Mouse (Mus musculus): ENCODE measurements around the gene Ch25h.

Ch25h gene

DNA sequence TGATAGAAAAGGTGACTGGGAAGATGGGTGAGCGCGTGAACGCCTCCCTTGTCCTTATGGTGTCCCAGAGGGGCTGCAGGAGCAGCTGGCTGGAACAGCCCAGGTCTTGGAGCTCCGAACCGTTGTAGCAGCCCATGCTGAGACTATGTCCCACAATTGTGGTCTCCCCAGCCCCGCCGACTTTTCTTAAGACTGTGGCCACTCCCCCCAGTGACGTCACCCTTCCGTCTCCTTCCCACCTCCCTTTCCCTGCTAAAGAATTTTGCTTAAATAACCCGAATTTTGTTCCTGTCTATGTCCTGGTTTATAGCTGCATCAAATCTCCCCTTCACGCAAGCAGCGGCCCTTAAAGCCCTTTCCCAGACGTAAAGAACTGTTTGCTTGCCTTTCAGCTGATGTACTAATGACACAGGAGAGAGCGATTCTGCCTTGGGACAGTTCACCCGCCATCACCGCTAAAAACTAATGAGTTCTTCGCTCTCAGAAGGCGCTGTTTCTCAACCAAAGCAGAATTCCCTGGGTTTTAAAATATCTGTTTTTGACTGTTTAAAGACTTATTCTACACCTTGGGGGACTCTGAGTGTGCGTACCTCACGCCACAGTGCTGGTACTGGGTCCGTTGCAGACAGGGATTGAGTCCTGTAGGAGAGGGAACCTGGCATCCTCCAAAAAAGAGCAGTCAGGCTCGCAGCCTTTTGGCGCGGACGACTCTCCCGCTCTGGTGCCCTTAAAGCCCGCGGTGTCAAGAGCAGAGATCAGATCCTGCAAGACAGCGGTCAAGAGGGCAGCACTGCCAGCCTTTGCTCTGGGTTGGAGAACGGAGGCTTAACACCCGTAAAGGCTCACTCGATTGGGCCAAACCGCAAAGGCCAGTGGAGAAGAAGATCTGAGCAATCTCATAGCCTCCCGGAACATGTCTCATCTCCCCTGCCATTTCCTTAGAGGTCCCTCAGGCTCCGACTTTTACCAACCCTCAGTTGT is at the start of gene Ch25h:
Gene Ch25h, minus strand, starts transcription at position 174 of the 981 bp plus-strand sequence.
- DNase-seq = peak; percentile 41

DNA sequence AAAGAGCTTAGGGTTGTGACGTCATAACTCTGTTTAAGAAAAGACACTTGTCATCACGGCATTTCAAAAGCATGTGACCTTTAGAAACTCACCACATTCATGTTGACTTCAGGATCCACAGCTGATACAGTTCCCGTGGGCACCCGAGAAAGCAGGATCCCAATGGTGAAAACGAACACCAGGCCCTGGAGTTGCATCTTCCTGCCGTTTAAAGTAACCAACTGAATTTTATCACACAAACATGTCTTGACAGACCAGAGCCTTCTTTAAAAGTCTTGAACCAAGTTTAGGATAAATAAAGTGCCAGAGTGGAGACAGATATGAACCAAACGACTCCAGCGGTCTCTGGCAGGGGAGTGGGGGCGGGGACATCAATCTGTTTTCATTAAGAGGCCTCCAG is 49.7 kb upstream of the Ch25h start:
- DNase-seq = no peak

GRCm38 (mm10) chr19:34523106-34523725 is 48.3 kb upstream of the Ch25h start:
- DNase-seq = no peak

GRCm38 (mm10) chr19:34521978-34522377 is 47.0 kb upstream of the Ch25h start:
- DNase-seq = no peak

DNA sequence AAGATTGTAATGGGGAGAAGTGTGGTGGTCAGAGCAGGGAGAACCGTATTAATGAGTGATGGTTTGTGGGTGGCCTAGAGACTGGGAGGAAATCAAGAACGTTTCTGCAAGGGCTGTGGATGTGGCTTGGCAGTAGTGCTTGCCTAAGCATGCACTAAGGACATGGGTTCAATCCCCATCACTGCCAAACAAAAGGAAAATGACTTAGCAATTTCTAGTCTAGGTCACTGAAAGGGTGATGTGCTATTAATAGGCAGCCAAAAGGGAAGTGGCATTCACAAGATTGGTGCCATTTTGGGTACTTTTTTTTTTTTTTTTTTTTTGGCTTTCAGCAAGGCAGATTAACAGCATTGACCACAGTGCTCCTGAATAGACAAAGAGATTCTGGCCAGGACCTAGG is 46.4 kb upstream of the Ch25h start:
- DNase-seq = no peak

DNA sequence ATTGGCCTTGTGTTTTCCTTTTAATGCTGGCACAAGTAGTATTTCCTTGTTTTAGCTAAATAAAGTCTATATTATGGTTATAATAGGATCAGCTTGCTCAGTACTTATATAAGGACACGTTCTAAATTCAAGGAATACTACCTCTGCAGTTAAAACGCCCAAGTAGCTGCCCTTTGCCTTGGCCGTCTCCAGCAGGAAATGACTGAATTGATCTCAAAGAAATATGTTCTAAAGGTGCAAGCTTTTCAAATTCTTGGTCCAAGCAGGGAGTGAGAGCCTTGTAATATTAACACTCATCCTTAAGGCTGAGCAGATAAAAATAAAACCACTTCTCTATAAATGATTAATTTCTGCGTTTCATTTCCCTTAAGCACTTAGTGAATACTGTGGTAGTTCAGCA is 45.1 kb upstream of the Ch25h start:
- no peak for DNase-seq

- DNase-seq = no peak
Observed at GRCm38 (mm10) chr19:34519646-34520045, 44.7 kb upstream of the Ch25h start.

DNA sequence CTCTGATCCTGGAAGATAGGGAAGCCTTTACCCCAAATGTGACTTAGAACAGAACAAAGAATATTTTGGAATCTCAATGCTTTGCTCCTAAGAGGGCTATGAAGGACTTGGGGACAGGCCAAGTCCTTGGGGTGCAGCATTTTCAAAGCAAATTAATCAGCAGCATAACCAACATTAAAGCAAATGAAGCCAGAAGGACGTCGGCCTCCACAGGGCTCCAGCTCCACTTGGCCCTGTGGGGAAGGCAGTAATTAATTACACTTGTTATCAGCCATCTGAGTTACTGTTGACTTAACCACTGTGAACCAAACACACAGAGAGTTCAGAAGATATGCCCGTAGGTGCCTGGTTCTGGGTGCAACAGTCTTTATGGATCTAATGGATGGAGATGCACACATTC is 43.8 kb upstream of the Ch25h start:
- DNase-seq = no peak

- DNase-seq = no peak
Observed at GRCm38 (mm10) chr19:34517812-34518594, 43.0 kb upstream of the Ch25h start.

DNA sequence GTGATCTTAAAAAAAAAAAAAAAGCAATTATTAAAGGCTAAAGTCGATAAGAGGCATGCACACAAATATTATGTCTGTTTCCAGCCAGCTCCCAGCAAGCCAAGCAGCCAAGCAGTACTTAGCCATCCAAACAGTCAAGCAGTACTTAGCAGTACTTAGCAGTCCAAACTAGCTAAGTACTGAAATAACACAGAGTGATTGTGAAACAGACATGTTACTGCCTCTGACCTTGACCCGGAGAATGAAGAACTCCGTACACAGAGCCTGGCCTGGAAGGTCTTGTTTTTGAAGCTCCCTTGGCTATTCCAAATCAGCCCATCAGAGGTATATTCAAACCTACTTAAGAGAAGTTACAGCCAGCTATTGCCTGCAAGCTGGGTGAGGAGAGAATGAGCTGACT is 42.2 kb upstream of the Ch25h start:
- DNase-seq = peak; percentile 25

DNA sequence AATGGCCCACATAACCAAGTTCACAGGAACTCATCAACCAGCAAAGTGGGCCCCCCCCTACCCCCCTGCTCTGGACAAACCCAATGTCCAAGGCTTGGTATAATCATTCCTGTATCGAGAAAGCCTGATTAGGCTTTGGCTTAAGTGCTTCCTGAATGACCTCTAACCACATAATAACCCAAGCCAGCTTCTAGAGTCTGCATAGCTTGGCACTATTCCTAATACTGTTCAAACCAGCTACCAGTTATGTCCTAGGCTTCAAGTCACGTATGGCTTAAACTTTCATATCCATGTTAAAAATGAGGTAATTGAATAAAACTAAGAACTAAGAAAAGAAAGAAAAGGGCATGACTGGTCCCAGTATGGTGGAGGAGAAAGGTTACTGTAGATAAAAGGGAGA is 41.4 kb upstream of the Ch25h start:
- no peak for DNase-seq

- no peak for DNase-seq
Observed at GRCm38 (mm10) chr19:34515681-34516080, 40.7 kb upstream of the Ch25h start.

- DNase-seq = no peak
Observed at GRCm38 (mm10) chr19:34511528-34511927, 36.6 kb upstream of the Ch25h start.

DNA sequence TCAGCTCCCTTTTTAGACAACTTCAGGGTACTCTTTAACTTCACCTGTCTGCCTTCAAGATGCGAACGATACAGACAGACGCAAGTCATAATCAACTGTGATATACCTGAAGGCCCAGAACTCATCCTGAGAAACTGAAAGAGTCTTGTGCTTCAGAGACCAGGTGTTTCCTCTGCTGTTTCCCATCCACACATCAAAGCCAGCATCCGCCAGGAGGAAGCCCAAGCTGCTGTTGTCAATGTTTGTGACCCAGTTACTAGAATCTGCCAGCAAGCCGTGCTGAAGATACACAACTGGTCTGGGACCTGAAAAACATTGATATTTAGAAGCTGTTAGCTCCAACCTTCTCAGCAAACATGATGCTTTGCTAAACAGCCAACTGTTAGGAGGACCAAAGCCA is 35.8 kb upstream of the Ch25h start:
- DNase-seq = no peak

DNA sequence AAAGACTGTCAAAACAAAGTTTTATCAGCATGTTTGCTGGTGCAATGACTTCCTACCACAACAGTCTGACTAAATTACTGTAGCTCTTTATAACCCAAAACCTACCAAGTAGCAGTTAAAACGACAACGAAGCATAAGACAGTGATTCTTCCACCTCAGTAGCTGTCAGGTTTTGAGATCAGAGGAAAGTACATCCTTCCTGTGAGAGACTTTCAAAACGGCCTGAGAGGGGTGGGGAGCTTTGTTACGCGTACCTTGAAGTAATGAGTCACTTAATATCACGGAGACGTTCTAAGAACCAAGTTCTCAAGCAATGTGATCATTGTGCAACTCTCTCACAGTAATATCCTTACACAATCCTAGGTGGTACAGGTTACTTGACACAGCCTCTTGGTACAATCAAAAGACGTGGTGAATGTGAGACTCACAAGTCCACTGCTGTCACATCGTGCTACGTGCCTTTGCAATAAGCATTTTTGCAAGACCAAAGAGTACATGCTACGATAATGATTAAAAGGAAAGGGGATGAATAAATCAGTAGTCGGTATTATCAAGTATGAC is 30.3 kb upstream of the Ch25h start:
- no peak for DNase-seq

- peak; percentile 92 for DNase-seq
Observed at GRCm38 (mm10) chr19:34500763-34501162, 25.8 kb upstream of the Ch25h start.

DNA sequence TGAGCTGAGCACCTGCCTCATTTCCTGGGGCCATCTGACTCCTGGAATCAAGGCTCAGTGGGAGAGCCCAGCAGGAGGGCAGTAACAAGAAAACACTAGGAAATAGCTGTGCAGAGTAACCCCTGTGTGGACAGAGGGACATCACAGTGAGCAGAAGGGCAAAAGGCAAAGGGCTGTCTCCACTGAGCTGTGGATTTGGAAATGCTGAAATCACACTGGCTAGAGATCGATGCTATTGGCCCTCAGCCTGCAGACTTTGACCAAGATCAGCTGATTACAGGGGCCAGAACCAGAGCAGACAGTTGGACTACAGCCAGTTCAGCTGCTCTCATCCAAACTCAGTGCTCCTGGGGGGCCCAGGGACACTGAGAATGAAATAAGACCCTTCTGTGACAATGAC is 21.4 kb upstream of the Ch25h start:
- no peak for DNase-seq

- no peak for DNase-seq
Observed at GRCm38 (mm10) chr19:34493859-34494258, 18.9 kb upstream of the Ch25h start.

DNA sequence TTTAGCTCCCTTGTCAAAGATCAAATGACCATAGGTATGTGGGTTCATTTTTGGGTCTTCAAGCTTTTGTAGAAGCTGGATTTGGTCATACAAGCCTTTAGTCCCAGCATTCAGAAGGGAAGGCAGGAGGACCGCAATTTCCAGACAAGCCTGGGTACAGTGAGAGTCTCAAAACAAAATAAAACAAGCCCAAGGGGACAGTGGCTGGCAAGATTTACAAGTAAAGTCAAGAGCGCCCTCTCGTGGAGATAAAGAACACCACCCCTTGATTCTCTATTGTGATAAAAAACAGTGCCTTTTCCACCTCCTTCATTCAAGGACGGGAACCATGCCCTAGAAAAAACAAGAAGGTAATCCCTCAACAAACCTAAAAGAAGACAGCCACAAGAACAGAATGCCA is 8.6 kb upstream of the Ch25h start:
- peak; percentile 74 for DNase-seq

DNA sequence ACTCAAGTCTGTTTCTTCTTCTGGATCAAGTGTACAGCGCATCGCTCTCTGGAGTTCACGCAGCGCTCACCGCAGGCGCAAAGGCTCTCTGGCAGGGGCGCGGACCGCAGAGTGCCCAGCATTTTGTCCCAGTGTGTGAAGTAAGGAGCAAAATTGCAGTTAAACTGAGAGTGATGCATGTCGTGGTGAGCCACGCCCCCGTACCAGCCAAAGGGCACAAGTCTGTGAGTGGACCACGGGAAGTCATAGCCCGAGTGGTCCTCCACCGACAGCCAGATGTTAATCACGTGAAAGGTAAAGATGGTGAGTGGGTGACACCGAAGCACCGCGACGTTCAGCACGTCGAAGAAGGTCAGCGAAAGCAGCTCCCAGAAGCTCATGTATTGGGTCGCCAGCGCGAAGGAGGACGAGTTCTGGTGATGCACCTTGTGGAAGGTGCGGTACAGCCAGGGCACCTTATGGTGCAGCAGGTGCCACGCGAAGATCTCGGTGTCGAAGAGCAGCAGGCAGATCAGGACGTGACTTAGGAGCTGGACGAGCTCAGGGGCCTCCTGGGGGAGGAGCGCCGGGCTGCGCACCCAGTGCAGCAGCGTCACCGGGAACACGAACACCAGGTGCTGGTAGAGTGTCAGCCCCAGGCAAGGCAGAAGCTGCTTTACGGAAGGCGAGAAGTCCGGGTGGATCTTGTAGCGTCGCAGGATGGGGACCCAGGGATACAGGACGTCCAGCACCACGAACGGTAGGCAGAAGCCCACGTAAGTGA is 555 bp downstream of the Ch25h start:
- DNase-seq = no peak

DNA sequence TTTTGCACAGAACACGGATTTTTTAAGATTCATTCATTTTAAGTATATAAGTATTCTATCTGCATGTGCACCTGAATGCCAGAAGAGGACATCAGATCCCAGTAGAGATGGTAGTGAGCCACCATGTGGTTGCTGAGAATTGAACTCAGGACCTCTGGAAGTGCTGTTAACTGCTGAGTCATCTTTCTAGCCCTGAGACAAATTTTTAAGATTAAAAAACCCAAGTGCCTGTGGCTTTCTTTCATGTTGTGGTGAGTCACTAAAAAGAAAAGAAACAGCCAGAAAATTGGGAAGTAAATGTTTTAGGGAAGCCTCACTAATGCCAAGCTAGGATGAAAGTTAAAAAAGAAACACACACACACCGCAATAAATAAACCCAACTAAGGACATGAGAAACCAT is 3.3 kb downstream of the Ch25h start:
- DNase-seq = no peak

DNA sequence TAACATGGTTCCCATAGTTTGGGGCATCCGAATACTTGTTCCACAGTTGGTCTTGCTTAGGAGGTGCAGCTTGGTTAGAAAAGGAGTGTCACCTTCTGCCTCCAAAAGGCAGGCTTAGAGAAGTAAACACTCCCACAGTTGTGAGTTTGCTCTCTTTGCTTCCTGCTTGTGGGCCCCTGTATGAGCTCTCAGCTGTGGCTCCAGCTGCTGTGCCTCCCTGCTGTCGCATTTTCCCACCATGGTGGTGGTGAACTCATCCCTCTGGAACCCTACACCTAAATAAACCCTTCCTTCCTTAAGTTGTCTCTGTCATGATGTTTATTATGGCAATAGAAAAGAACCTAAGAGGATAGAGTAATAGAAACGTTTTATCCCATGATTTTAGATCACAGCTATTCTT is 6.2 kb downstream of the Ch25h start:
- no peak for DNase-seq
